Mouse (Mus musculus) heart, adult 8-10 months (tissue): ENCODE data around the gene Dusp11. TPM values are rescaled to one million over a fixed set of nuclear protein-coding genes. Genes with fewer than 3 reads are reported as not detected.
"Not testable (repeated sequence)": the region's sequence is repeated elsewhere in the genome, so short reads cannot be mapped to it uniquely, and the experiment has no call there.

Source experiments
- DNase-seq: peaks from one replicate; pipeline ENCODE4 v3.0.0; 2022; ENCODE audit warnings: low spot score
- total RNA-seq, 4 experiments: library from RNA; stranded (reverse); gene quantifications; 2 replicates each; pipeline ENCODE4 v1.2.4; 2022

Dusp11 gene
- total RNA-seq, 4 experiments from 2014 or later = 33.4 to 41.0 (median 37.0) TPM

- DNase-seq = peak; percentile 89
Measured at GRCm38 (mm10) chr6:85936508-85937465, 24.7 kb downstream of the Dusp11 start.

- no peak for DNase-seq
Measured at GRCm38 (mm10) chr6:85935646-85936045, 25.8 kb downstream of the Dusp11 start.

GRCm38 (mm10) chr6:85934047-85934446 is 27.4 kb downstream of the Dusp11 start:
- DNase-seq = no peak

GRCm38 (mm10) chr6:85929312-85929711 is 32.2 kb downstream of the Dusp11 start:
- no peak for DNase-seq

GRCm38 (mm10) chr6:85927476-85928464 is 33.7 kb downstream of the Dusp11 start:
- DNase-seq = no peak

GRCm38 (mm10) chr6:85926709-85927108 is 34.8 kb downstream of the Dusp11 start:
- DNase-seq = no peak

- DNase-seq = no peak
Measured at GRCm38 (mm10) chr6:85923643-85924042, 37.8 kb downstream of the Dusp11 start.

- DNase-seq = no peak
Measured at GRCm38 (mm10) chr6:85919401-85919800, 42.1 kb downstream of the Dusp11 start.

GRCm38 (mm10) chr6:85918341-85918740 is 43.1 kb downstream of the Dusp11 start:
- DNase-seq = not testable (repeated sequence)

- no peak for DNase-seq
Measured at GRCm38 (mm10) chr6:85916596-85916995, 44.9 kb downstream of the Dusp11 start.

- DNase-seq = peak; percentile 91
Measured at GRCm38 (mm10) chr6:85915539-85916513, 45.6 kb downstream of the Dusp11 start, which contains the start of gene Nat8f1. Gene Nat8f1, minus strand, starts transcription at chr6:85915687.

- DNase-seq = no peak
Measured at GRCm38 (mm10) chr6:85915141-85915538, 46.3 kb downstream of the Dusp11 start.

GRCm38 (mm10) chr6:85911587-85911986 is 49.9 kb downstream of the Dusp11 start, which contains the start of gene Tprkb:
Gene Tprkb, plus strand, starts transcription at chr6:85911865.
- DNase-seq = no peak

- no peak for DNase-seq
Measured at GRCm38 (mm10) chr6:85909704-85910103, 51.8 kb downstream of the Dusp11 start.

- DNase-seq = no peak
Measured at GRCm38 (mm10) chr6:85908341-85908740, 53.1 kb downstream of the Dusp11 start.

- DNase-seq = not testable (repeated sequence)
Measured at GRCm38 (mm10) chr6:85906911-85907351, 54.5 kb downstream of the Dusp11 start.

GRCm38 (mm10) chr6:85904642-85905061 is 56.8 kb downstream of the Dusp11 start, which contains the start of gene Nat8f4:
Gene Nat8f4, minus strand, starts transcription at chr6:85904884.
- DNase-seq = peak; percentile 57

- DNase-seq = no peak
Measured at GRCm38 (mm10) chr6:85902303-85902702, 59.2 kb downstream of the Dusp11 start.

GRCm38 (mm10) chr6:85898596-85899475 is 62.6 kb downstream of the Dusp11 start:
- DNase-seq = not testable (repeated sequence)
